Mouse (Mus musculus) thymus, adult 18-20 months (tissue): Measurements from ENCODE around the gene Rprml.

Experiments
- DNase-seq, 2 experiments: peaks; one replicate each; pipeline ENCODE4 v3.0.0; 2022; ENCODE audit warnings: mixed read lengths in 2 of 2

The Rprml gene

DNA sequence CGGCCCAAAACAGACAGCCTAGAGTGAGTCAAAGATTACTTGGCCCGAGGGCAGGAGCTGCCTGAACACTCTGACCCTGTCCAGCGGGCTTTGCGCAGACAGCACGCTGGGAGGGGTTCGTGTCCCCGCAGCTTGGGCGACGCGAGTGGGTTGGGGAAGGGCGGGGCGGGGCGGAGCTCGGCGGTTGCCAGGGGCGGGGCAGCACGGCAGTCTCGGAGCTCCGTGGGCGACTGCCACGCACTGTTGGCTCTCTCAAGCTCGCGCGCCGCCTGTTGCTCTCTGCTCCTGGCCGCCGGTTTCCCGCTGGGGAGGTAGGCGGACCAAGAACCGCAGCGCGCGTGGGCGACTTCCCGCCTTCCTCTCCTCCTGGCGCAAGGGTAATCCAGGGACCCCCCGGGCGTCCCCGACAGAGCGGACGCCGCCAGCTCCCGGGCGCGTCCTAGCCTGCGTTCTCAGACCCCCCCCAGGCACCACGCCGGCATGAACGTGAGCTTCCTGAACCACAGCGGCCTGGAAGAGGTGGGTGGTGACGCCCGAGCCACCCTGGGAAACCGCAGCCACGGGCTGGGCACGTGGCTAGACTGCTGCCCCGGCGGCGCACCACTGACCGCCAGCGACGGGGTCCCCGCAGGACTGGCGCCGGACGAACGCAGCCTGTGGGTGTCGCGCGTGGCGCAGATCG, at the start of gene Rprml:
Rprml (plus strand) TSS at position 270 of the 682 bp plus-strand sequence.
- no peak for DNase-seq

DNA sequence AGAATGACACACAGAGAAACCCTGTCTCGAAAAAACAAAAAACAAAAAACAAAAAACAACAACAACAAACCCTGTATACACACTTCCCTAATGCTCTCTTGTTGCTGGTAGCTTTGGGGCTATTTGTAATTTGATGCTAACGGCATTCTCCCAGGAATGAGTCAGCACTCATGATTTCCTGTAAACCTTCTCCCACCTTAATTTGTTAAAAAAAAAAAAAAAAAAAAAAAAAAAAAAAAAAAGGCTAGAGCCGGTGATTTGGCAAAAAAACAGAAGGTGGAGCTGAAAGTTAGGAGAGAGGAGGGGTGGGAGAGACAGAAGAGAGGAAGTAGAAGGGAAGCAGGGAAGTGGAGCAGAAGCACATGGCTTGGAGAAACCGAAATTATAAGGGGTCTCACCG, 42.8 kb upstream of the Rprml start:
- DNase-seq, result no peak

DNA sequence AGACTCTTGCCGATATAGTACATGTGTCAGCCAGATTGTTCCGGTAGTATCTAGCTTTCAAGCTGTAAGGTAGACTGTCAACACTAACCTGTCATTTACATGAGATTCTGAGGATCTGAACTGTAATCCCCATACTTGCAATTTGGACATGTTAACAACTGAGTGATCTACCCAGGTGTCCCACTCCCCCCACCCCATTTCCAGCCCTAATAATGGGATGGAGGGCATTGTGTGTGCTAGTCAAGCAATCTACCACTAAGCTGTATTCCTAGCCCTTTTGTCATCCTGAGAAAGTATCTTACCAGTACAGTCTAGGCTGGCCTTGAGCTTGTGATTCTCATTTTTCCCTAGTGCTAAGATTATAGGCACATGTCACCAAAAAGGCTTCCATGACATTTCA, 38.6 kb upstream of the Rprml start:
- DNase-seq, result no peak

DNA sequence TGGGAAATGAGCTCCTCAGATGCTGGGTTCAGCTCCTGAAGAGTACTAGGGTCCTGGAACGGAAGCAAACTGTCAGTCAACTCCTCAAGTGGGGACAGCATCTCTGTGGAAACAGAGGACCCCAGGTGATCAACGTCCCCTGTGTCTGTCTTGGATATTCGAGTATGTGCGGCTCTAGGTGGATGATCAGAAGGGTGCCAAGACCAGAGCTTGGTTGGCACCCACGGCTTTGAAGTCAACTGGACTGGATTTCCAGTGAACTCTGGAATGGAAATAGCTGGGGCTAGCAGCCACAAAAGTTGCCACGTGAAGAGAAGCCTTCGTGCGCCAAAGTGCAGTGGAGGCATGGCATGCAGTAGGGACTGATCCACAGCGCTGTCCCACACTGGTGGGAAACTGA, 28.3 kb upstream of the Rprml start, which contains the start of gene Gm884:
Gm884 (minus strand) TSS at position 101 of the 400 bp plus-strand sequence.
- no peak for DNase-seq

DNA sequence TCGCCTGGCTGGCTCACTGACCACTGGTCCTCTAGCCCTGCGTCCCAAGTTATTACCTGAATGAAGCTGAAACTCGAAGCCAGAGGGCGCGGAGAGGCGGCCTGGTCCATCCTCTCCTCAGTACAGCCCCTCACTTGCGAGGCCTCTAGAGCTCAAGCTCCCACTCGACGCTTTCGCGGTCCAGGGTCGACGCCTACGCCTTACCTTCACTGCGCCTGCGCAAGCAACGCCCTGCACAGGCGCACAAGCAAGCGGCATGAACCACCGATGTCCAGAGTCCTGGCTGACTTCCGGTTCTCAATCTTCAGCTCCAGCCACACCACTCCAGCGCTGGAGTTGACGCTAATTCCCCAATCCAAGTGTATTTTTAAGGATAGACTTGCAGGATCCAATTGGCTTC, 21.9 kb upstream of the Rprml start:
- DNase-seq, result no peak

DNA sequence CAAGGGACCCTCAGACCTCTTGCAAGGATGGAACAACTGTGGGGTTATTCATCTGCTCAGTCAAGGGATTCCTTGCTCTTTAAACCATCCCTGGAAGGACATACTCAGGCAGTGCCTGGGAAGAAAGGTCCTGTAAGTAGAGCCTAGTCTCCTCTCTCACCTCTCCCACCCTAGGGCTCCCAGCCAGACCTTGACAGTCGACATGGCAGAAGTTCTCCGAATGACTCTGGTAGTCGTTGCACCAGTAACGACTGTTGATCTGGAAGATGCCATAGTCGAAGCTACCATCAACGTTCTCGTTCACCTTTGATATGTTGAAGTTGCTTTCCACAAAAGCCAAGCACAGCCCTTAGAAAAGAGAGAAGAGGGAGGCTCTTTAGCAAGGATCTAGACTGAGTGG, 14.6 kb upstream of the Rprml start:
- no peak for DNase-seq

DNA sequence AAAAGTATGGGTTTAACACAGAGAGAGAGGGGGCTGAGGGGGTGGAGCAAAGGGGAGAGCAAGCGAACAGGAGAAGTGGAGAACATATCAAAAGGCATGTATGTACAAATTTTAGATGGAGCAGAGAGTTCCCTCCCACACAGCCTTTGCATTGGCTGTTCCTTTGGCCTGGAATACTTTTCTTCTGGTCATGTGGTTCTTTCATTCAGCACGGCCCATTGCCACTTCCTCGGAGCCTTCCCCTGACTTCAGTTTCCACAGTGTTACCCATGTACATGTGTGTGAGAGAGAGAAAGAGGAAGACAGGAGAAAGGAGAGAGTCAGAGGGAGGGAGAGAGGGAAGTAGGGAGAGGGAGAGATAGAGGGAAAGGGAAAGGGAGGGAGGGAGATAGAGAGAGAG, 13.9 kb upstream of the Rprml start:
- DNase-seq, result no peak

DNA sequence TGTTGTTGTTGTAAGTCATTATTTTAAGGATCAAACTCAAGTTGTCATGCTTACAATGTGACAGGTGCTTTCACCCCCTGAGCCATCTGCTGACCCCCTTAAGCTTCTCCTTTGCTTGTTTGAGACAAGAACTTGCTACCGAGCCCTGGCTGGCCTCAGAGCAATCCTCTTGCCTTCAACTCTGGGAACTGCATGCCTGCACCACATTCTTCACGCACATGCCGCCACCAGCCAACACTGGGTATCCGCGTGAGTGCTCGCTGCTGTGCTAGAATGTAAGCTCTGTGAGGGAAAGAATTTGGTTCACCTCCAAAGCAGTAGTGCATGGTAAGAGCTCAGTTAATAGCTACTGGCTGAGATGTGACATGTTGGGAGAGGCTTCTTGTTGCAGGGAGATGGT, 13.1 kb upstream of the Rprml start:
- DNase-seq, result no peak

DNA sequence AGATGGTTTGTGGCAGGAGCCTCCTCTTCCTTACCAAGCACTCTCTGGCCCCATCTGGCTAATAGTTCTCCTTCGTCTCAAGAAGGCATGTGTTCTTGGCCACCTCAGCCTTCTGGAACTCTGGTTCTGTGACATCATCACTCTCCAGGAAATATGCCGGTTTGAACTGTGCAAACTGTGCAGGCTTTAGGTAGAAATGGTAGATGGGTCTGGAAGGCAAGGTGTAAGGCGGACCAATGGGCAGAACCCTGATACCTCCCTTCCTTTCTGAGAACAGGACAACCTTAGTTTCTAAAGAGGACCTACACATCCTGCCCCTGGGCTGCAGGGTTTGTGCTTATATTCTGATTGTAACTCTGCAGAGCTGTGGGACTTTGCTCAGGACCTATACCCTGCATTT, 10.6 kb upstream of the Rprml start, which contains the start of gene Lyzl6:
Lyzl6 (minus strand) TSS at position 101 of the 400 bp plus-strand sequence.
- no peak for DNase-seq

DNA sequence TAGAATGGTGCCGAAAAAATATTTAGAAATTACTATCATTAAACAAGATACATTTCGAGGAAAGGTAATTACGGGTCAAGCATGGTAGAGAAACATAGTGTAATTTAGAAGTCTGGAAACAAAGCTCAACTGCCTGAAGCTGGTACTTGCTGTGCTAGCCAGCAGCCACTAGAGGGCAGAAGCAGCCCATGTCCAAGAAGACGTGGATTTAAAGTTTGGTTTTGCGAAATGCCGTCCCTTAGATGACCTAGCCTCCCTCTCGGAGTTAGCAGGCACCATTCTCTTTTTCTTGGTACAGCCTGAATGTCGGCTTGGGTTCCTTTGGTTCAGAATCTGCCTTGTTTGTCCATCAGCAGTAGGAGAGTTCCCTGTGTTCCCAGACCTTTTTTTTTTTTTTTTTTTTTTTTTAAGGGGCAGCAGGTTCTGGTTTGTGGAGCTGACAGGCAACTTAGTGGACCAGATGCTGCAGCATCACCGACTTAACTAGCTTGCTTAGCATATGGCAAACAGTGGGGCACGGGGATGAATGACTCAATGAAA, 9.9 kb upstream of the Rprml start:
- no peak for DNase-seq

DNA sequence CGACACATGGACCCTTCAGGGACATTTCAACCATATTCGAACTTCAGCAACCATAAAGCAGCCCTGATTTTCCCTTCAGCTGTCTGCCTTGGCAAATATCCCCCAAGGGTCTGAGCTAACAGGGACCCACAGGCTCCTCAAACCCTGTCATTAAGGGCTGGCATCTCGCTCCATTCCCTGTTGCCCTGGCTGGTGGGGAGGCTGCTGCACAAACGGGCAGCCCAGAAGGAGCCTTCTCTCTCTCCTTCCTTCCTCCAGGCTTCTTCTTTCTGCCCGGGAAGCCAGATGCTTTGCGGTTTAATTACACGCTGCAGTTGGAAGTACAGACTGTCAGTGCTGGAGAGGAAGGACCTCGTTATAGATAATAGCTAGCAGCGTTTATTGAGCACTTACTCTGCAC, 6.2 kb upstream of the Rprml start:
- DNase-seq, result no peak

DNA sequence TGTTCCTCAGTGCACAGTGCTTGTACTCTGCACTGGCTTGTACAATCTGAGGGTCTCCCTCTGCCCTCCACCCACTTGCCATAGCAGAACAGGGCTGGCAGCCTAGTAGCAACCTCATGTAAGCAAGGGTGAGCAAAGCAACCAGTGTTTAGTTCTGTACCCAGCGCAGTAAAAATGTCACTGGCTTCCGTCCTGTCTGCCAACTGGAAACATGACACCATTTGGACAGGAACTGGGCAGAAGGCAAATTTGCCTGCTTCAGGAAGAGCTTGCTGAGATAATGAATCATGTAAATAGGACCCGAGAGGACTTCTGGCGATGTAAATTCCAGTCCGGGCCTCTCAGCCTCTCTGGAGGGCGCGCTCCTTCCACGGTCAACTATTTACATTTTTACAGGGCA, 3.6 kb upstream of the Rprml start:
- DNase-seq, result no peak

DNA sequence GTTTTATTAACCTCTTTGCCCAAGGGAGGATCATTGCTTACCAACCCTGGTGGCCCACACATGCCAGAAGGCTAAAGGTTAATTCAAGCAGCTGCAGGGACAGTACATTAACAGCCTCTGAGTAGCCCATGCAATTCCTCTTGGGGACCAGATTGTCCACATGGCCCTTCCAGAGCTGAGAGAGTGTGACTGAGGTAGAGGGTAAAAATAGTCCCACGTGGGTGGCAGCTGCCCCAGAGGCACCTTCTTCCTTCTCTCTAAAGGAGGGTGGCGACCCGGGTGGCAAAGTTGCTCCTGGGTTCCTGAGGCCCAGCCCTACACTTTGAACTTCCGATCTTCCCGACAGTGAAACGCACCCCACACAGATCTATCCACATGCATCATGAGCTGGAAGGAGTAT, 3.1 kb upstream of the Rprml start:
- no peak for DNase-seq

DNA sequence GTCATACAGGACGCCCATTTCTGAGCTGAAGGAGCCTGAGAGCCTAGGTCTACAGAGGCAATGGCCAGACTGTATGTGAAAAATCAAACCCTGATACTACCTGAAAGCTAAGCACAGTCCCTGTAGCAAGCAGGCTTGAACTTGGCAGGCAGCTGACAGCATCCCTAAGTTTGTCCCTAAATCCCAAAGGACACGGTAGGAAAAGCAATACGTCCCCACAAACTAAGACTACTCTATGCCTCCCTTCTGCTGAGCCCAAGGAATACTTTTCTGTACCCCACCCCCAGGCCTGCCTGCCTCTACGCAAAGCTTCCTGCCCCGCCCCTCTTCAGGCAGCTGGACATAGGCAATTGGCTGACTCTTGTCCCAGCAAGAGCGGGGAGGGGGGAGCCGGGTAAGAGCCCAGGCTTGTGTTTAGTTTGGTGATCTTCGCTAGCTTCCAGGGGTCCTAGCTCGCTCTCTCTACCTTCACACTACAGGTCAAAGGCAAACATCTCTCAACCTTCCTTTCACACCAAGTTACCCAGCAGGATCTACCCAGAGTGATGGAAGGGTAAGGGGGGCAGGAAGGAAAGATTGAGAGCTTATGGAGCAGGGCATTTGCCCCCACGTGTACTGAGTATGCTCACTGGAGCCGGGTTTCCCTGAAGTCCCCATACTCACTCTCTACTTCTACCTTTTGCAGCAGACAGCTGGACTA, 1.3 kb upstream of the Rprml start:
- DNase-seq, result no peak

DNA sequence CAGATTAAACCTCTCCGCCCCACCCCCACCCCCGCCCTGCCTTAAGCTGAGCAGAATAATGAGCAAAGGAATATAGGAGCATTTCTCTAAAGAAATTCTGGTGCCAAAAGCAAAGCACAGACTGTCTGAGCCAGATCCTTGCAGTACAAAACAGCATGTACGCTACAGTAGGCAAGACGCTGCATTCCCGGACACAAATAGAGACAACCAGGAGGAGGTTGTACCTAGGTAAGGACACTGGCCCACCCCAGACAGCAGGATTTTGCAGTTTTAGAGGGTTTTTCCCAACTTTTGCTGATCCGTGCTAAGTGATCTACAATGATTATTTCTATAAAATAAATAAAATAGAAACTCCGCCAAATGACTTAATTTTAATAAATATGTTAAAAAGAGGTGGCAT, 714 bp upstream of the Rprml start:
- no peak for DNase-seq

DNA sequence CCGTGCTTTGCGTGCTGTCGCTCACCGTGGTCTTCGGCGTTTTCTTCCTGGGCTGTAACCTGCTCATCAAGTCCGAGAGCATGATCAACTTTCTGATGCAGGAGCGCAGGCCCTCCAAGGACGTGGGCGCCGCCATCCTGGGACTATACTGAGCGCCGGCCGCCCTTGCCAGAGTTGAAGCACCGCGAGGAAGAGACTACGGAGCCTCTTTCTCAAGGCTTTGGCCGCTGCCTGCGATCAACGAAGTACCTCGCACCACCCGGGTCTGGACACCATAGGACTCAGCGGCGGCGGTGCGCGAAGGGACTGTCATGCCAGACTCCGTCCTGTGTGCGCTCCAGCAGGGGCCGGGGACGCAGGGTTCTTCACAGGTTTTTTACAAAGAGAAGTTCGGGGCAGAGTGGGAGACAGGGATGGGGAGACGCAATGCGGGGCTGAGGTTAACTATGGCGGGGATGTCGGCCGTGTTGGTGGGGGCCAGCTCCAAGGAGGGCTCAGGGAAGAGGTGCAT, 668 bp downstream of the Rprml start:
- no peak for DNase-seq

DNA sequence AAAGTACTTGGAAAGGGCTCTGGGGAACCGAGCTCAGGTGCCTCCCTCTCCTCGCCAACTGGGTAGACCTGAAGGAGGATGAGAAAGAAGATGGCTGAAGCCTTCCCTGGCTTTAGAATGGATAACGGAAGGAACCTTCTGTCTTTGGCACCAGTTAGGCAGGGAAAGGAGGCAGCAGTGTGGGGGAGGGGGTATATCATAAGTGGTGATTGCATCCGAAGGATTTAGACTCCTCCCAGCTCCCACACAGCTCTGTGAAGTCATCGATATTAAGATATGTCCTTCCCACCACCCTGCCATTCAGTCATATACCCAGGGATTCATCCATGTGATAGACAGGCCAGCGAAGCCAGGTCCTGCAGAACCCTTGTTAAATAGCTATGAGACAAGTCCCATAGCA, 2.1 kb downstream of the Rprml start:
- DNase-seq, result no peak

DNA sequence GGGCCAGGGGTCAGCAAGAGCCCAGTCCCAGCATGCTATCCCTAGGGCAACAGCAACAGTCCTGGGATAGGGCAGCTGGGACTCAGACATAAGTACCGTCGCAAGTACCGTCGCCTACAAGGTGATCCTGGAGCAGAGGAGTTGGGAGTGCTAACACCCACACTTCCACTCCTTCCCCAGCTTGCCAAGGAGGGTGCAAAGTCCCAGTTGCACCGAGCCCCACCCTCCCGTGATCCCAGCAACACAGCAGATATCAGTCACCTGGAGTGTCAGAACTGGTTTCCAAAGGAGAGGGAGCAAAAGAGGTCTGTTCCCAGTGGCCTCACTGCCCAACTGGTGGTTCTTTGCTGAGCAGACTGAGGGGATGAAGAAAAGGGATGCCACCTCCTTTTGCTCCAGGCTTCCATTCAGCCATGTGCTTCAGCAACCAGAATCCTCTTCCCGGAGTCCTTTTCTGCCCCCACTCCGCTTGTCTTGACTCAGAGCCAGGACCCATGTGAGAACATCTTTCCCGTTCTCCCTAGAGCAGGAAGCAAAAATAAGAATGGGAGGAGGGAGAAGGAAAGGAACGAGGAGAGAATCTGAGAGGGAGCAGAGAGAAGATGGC, 4.1 kb downstream of the Rprml start:
- DNase-seq, result no peak

DNA sequence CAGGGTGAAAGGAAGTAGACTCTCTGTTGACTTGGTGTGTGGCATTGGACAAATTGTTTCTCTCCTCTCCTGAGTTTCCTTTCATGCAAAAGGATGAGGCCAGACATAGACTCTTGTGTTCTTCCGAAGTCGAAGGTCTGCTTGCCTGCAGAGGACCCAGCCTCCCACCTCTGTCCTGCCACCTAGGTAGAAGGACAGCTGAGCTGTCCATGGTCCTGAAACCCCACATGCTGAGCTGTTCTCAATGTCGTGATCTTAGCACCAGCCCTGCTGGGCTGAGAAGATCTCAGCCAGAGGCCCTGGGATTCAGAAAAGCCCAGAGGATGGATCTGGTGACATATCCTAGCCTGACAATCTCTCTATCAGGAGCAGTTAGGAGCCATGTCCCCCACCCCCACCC, 7.2 kb downstream of the Rprml start:
- DNase-seq, result no peak

DNA sequence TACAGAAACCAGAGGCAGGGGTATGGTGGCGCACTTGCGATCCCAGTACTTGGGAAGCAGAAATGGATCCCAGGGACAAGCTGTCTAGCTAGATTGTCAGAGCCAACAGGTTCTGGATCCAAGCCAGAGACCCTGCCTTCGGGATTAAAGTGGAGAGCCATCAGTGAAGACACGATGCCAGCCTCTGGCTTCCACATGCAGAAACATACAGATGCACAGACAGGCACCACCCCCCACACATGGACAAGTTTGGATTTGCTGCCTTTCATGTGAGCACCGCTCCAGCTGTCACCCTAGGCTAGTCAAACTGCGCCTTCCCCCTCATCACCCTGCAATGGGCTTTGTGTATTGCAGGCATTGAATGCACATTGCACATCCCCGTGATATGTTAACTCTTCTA, 8.8 kb downstream of the Rprml start:
- no peak for DNase-seq

DNA sequence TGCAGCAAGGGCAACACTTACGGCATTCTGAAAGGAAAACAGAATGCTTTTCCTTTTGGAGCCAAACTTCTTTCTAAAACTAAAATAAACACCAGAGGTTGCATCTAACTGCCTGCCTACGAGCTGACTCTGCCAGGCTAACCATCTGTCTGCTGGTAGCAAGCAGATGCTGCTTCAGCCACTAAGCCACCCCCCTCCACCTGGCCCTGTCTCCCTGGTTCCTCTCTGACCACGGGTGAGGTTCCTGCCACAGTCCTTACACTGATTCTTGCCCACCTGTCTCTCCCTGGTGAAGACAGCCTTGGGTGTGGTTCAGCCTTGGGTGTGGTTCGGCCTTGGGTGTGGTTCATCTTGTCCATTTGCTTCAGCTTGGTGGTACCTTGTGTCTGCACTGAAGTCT, 12.5 kb downstream of the Rprml start:
- no peak for DNase-seq

DNA sequence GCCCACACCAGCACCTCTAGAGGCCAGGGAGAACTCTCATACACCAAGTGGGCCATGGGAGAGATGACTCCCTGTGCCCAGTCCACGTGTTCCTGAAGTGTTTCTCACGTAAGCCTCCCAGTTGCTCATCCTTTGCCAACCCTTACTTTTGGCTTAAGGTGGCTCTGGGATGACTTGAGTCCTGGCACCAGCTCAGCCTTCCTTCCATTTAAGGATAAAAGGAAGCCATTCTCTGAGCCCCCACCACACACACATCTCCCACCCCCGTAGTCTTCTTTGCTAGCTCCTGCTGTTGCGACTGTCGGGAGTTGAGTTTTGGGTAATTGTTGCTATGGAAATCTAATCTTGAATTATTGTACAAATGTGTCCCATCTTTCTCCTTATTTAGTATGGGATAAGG, 13.2 kb downstream of the Rprml start:
- DNase-seq, result no peak

DNA sequence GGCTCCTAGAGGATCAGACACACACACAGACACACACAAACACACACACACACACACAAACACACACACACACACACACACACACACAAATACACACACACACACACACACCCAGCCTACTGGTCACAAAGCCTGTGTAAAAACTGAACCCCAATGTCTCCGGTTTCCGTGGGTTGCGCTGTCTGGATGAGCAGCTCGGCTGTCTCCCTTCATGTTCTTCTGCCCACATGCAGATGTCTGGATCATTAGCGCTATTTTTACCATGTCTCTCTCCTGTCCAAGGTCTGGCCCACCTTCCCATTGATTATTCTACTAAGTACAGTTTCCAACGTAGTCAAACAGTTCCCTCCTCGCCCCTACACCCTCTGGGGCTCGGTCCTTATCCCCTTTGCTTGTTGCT, 13.7 kb downstream of the Rprml start:
- DNase-seq, result no peak

DNA sequence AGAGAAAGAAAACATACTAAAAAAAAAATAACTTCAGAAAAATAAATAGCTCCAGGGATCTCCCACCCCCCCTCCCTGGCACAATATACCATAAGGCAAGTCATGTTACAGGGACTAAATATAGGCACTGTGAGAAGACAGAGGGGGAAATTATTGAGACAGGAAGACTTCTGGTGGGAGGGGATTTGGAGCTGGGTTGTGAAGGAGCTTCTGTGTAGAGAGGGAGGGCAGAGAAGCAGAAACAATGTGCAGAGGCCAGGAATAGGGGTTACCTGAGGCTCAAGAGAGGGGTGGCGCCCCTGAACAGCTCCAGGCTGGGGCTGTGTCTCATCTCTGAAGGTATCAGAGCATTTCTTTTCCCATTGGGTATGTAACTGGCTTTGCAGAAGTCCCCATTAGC, 16.3 kb downstream of the Rprml start:
- no peak for DNase-seq
